Mouse (Mus musculus): ENCODE measurements around the gene Gm20909.
"Not testable (repeated sequence)": the region's sequence is repeated elsewhere in the genome, so short reads cannot be mapped to it uniquely, and the experiment has no call there.

The Gm20909 gene

GRCm38 (mm10) chrY:21164270-21164669 lies at the start of gene Gm20909:
Gene Gm20909 (plus strand): TSS chrY:21164570.
- DNase-seq: not testable (repeated sequence)

Data from lung, postnatal 36 days (tissue).